Mouse (Mus musculus) intestine, embryonic 16.5 days (tissue): ENCODE results near the gene Tmsb15l. TPM values are rescaled to one million over a fixed set of nuclear protein-coding genes. Genes with fewer than 3 reads are reported as not detected.

Source experiments
- polyA plus RNA-seq: library from polyadenylated mRNA; unstranded; fragments of >200 nt; fragmentation: Nextera tagmentation; extraction: Ambion mirVana; gene quantifications from 2 replicates; pipeline ENCODE4 v1.2.1, GENCODE M21; 2015

Gene Tmsb15l
- polyA plus RNA-seq, 1 experiment from 2014 or later: 3.9 TPM

Other genes starting within 250 kb of the Tmsb15l start
- gene Morf4l2, start 233.2 kb downstream of the Tmsb15l start, polyA plus RNA-seq: 417 and 440 TPM in 2 replicates
- gene Glra4, start 196.7 kb downstream of the Tmsb15l start, polyA plus RNA-seq: not detected in 2 replicates
- gene Plp1, start 154.2 kb downstream of the Tmsb15l start, polyA plus RNA-seq: 3.9 and 4.2 TPM in 2 replicates
- 0.37 and 0.44 TPM in 2 replicates for gene Rab9b, start 108.1 kb downstream of the Tmsb15l start, polyA plus RNA-seq
- not detected in 2 replicates for gene H2bfm, start 49.5 kb downstream of the Tmsb15l start, polyA plus RNA-seq
- 39.5 and 39.9 TPM in 2 replicates for gene Tmsb15b2, start 1.4 kb downstream of the Tmsb15l start, polyA plus RNA-seq
- gene Tmsb15b1, start within 50 bp of the Tmsb15l start, polyA plus RNA-seq: 19.4 and 21.6 TPM in 2 replicates
- gene Zcchc18, start 16.3 kb upstream of the Tmsb15l start, polyA plus RNA-seq: 12.7 and 14.3 TPM in 2 replicates
- 5.1 and 6.7 TPM in 2 replicates for gene Slc25a53, start 61.4 kb upstream of the Tmsb15l start, polyA plus RNA-seq
- 3.7 TPM in 2 replicates for gene Fam199x, start 72.7 kb upstream of the Tmsb15l start, polyA plus RNA-seq
- gene Esx1, start 145.2 kb upstream of the Tmsb15l start, polyA plus RNA-seq: not detected in 2 replicates